ENCODE assay signal across 14 mouse cellular contexts in genomic region chr14:105164793-105165192, GRCm38 (mm10). TPM values are rescaled to one million over a fixed set of nuclear protein-coding genes. Genes with fewer than 3 reads are reported as not detected.
DNase-seq lines count a peak whose midpoint lies in the region; ATAC-seq lines count a peak whose summit lies in the region.
"Had no signal": no experiment of that assay in that cellular context is flagged by ENCODE, and none has a peak within 500 bp of the region (broad histone marks: within the 10 kb centered on the region; RNA-seq: fewer than 3 reads in every experiment).

No protein-coding gene starts in this region.

- H3K4me3 ChIP-seq in intestine, embryonic 15.5 days (replicated peaks), result no peak overlapping the region
- H3K4me3 ChIP-seq: heart, embryonic 15.5 days; liver, embryonic 13.5 days had no signal

- WGBS in intestine, embryonic 15.5 days, result 51% methylated on average over 4 of the region's 4 CpGs

- no peaks in the 10 kb centered on the region for H3K9me3 ChIP-seq in intestine, embryonic 15.5 days
- H3K9me3 ChIP-seq: heart, embryonic 15.5 days; liver, embryonic 13.5 days had no signal

- peak; percentile 60 for ATAC-seq in intestine, embryonic 15.5 days
- ATAC-seq: hindbrain, postnatal 0 days had no signal

- DNase-seq in heart, adult 11 months, result peak; percentile 91
- no peak for DNase-seq in heart, postnatal 25 days (ENCODE audit: low spot score)
- DNase-seq in spleen, postnatal 36 days (ENCODE audit: low spot score in 2 of 2), result peak; percentile 45 to 53
- no peak for DNase-seq in spleen, adult 18-20 months
- peak; percentile 18 for DNase-seq in thymus, postnatal 25 days
- no peak for DNase-seq in urinary bladder, postnatal 4 days (ENCODE audit: low spot score in 2 of 2)
- no peak for DNase-seq in kidney, adult 18-20 months
- DNase-seq: cerebellum, adult 11-12 months; kidney, postnatal 36 days; liver, embryonic 13.5 days had no signal

- no peaks in the 10 kb centered on the region for H3K27me3 ChIP-seq in intestine, embryonic 15.5 days (replicated peaks)
- H3K27me3 ChIP-seq: heart, embryonic 15.5 days; liver, embryonic 13.5 days had no signal

- no peak overlapping the region for H3K9ac ChIP-seq in intestine, embryonic 15.5 days
- H3K9ac ChIP-seq: heart, embryonic 15.5 days; liver, embryonic 13.5 days had no signal

- no peak overlapping the region for H3K4me2 ChIP-seq in intestine, embryonic 15.5 days (replicated peaks)
- H3K4me2 ChIP-seq: heart, embryonic 15.5 days; liver, embryonic 13.5 days had no signal

- 0 out of 2 replicates have a peak, but pooled peaks cover 6% of the 10 kb centered on the region for H3K4me1 ChIP-seq in intestine, embryonic 15.5 days (replicated peaks)
- H3K4me1 ChIP-seq: heart, embryonic 15.5 days had no signal

- no peaks in the 10 kb centered on the region for H3K36me3 ChIP-seq in intestine, embryonic 15.5 days
- H3K36me3 ChIP-seq: heart, embryonic 15.5 days; liver, embryonic 13.5 days had no signal

- intact Hi-C loops in heart, postnatal 25 days (cut with DNase I), result no loop called here

- no peak overlapping the region for H3K27ac ChIP-seq in intestine, embryonic 15.5 days
- H3K27ac ChIP-seq: heart, embryonic 15.5 days; hindbrain, postnatal 0 days; liver, embryonic 13.5 days; stomach, postnatal 0 days had no signal

RNA-seq across cellular contexts. Expression of gene Rbm26, which starts 12.3 kb away (rescaled TPM):
- 10 to 100 TPM; 21.4 to 21.6 TPM for total RNA-seq in heart, postnatal 25 days (2021)
- polyA plus RNA-seq in intestine, embryonic 15.5 days (2015; fragmentation: Nextera tagmentation; extraction: Ambion mirVana), result 26.4 and 30.2 TPM in 2 replicates

Comparison
In these comparisons a context has a peak if more than half of its experiments do, and no peak if none do; other contexts are left out.
1. DNase-seq: peak in heart, adult 11 months (single experiment), spleen, postnatal 36 days (2 of 2) and thymus, postnatal 25 days (single experiment); none in heart, postnatal 25 days (single experiment), spleen, adult 18-20 months (0 of 2), urinary bladder, postnatal 4 days (0 of 2) and kidney, adult 18-20 months (single experiment).